Mouse (Mus musculus) left cerebral cortex, postnatal 10 days (tissue): Measurements from ENCODE around the gene Dusp22. TPM values are rescaled to one million over a fixed set of nuclear protein-coding genes. Genes with fewer than 3 reads are reported as not detected.

Source experiments
- DNase-seq, 2 experiments: peaks; one replicate each; pipeline ENCODE4 v3.0.0; 2021 to 2022; ENCODE audit warnings: low spot score in 2 of 2, mixed read lengths in 1 of 2; ENCODE audit errors: extremely low spot score in 1 of 2
- intact Hi-C: fragments of 180-260 bp; cut with DNase I; formaldehyde crosslinking; loops from one replicate; pipeline ENCODE4 v1.15.1; 2025
- total RNA-seq, 2 experiments: library from RNA; stranded (reverse); gene quantifications; 2 replicates each; pipeline ENCODE4 v1.2.3; 2021

The Dusp22 gene
- total RNA-seq, 2 experiments from 2014 or later = 27.3 to 30.1 TPM

DNA sequence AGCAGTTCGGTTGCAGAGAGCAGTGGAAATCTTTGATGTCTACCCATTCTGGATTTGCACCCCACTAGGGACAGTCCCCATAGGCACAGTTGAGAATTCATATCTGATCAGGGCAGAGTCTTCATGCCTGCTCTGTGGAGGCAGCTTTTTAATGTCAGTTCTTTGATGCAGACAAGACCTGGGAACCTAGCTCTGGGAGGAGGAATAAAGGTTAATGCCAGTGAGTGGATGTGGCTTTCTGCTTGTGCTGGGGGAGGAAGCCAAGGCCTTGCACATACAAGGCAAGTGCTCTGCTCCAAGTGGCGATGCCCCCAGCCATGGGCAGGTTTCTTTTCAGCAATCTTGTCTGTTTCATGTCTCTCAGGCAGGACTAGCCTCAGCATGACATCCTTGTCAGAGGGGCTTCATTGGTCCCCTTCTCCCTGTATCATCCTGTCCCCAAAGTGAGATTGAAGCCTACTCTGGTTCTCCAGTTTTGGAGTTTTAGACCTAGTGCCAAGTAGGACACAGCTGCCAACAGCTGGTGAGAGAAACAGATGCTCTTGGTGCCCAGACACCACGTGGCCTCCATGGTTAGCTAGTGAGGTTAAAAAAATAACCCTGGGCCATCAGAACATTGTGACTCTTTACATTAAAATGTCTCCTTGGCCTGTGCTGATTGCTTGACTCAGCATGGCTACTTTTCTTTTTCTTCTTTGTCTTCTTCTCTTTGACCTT is 100.7 kb downstream of the Dusp22 start:
- intact Hi-C loops = no loop called here
- DNase-seq = no peak

Other genes starting within 250 kb of the Dusp22 start
- 100 to 1,000 TPM; 169 to 173 TPM for gene Uqcrfs1, start 114.6 kb upstream of the Dusp22 start, total RNA-seq
- gene Irf4, start 89.2 kb downstream of the Dusp22 start, total RNA-seq = under 1 TPM in 1 of 2 experiments, not detected in 1; 0.16 TPM